Mouse (Mus musculus) MN1 (cell line): ENCODE results near the gene Iqgap3.
A peak's percentile ranks its signal among the peaks of the same experiment; 100 is the strongest.

Source experiments
- DNase-seq: peaks from one replicate; pipeline ENCODE4 v3.0.0-alpha.2; 2016; ENCODE audit warnings: low spot score

Gene Iqgap3

GRCm38 (mm10) chr3:88094126-88094525, 12.4 kb downstream of the Iqgap3 start:
- no peak for DNase-seq

GRCm38 (mm10) chr3:88097666-88098065, 15.9 kb downstream of the Iqgap3 start:
- no peak for DNase-seq

- DNase-seq = no peak
Observed at GRCm38 (mm10) chr3:88100251-88100650, 18.5 kb downstream of the Iqgap3 start.

- no peak for DNase-seq
Observed at GRCm38 (mm10) chr3:88101736-88102135, 20.0 kb downstream of the Iqgap3 start.

- DNase-seq = no peak
Observed at GRCm38 (mm10) chr3:88102196-88102595, 20.4 kb downstream of the Iqgap3 start.

GRCm38 (mm10) chr3:88102611-88103010, 20.8 kb downstream of the Iqgap3 start:
- DNase-seq = no peak

GRCm38 (mm10) chr3:88106126-88106525, 24.4 kb downstream of the Iqgap3 start:
- DNase-seq = no peak

- DNase-seq = no peak
Observed at GRCm38 (mm10) chr3:88109126-88109525, 27.4 kb downstream of the Iqgap3 start.

- DNase-seq = no peak
Observed at GRCm38 (mm10) chr3:88114396-88114795, 32.6 kb downstream of the Iqgap3 start.

- DNase-seq = no peak
Observed at GRCm38 (mm10) chr3:88120117-88120651, 38.4 kb downstream of the Iqgap3 start.

- DNase-seq = no peak
Observed at GRCm38 (mm10) chr3:88121164-88122131, 39.7 kb downstream of the Iqgap3 start.

GRCm38 (mm10) chr3:88125195-88125594, 43.4 kb downstream of the Iqgap3 start:
- no peak for DNase-seq

GRCm38 (mm10) chr3:88126181-88126580, 44.4 kb downstream of the Iqgap3 start:
- DNase-seq = no peak

- no peak for DNase-seq
Observed at GRCm38 (mm10) chr3:88127636-88128035, 45.9 kb downstream of the Iqgap3 start.

- no peak for DNase-seq
Observed at GRCm38 (mm10) chr3:88128056-88128455, 46.3 kb downstream of the Iqgap3 start.

GRCm38 (mm10) chr3:88129006-88129405, 47.2 kb downstream of the Iqgap3 start:
- DNase-seq = no peak

GRCm38 (mm10) chr3:88131071-88131470, 49.3 kb downstream of the Iqgap3 start:
- DNase-seq = no peak

GRCm38 (mm10) chr3:88132492-88132891, 50.7 kb downstream of the Iqgap3 start:
- DNase-seq = no peak

GRCm38 (mm10) chr3:88133187-88133771, 51.5 kb downstream of the Iqgap3 start:
- peak; percentile 52 for DNase-seq

GRCm38 (mm10) chr3:88136346-88136745, 54.6 kb downstream of the Iqgap3 start:
- no peak for DNase-seq

- no peak for DNase-seq
Observed at GRCm38 (mm10) chr3:88136945-88137494, 55.2 kb downstream of the Iqgap3 start.

- peak; percentile 53 for DNase-seq
Observed at GRCm38 (mm10) chr3:88137821-88138220, 56.0 kb downstream of the Iqgap3 start.
